Mouse (Mus musculus): Measurements from ENCODE around the gene Tax1bp1. TPM values are rescaled to one million over a fixed set of nuclear protein-coding genes. Genes with fewer than 3 reads are reported as not detected.

Gene Tax1bp1
- polyA plus RNA-seq, 1 experiment from 2014 or later: 234 TPM

DNA sequence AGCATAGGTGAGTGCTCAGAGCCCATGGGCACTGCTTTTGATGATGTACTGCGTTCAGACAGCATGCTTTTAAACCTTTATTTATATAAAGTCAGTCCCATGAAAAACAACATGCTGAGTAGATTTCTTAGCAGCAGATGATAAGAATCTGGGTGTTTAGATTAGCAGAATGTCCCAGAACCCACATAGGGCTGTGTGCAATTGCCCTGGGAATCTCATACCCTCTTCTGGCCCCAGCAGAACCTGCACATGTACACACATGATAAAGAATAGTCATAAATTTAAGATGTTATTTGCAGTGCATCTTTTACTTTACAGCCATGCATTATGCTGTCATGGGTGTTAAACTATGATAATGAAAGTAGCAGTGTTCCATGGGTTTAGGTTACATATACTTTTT, 57.3 kb downstream of the Tax1bp1 start:
- DNase-seq (ENCODE audit: low spot score) (no peak), ATAC-seq (no peak)
- H3K4me2 ChIP-seq (replicated peaks; ENCODE audit: low read depth, low read length): no peak overlapping the region
- TF ChIP-seq CTCF (IDR thresholded peaks at IDR 0.05) (no peak), EP300 (IDR thresholded peaks at IDR 0.05) (no peak)
- WGBS: 61% methylated on average over 1 of the region's 1 CpGs
- H3K4me3 ChIP-seq (ENCODE audit: low read depth, low read length): no peak overlapping the region
- H3K27ac ChIP-seq (ENCODE audit: low read length): no peak overlapping the region
- H3K9me3 ChIP-seq (ENCODE audit: low read length): no peaks in the 10 kb centered on the region
- H3K27me3 ChIP-seq (replicated peaks; ENCODE audit: insufficient read depth, low read length): no peaks in the 10 kb centered on the region
- H3K36me3 ChIP-seq (ENCODE audit: insufficient read depth, low read length): peaks cover 29% of the 10 kb centered on the region
- H3K4me1 ChIP-seq (ENCODE audit: insufficient read depth, low read depth, low read length): no peaks in the 10 kb centered on the region
- H3K9ac ChIP-seq (replicated peaks; ENCODE audit: low read depth): no peak overlapping the region

DNA sequence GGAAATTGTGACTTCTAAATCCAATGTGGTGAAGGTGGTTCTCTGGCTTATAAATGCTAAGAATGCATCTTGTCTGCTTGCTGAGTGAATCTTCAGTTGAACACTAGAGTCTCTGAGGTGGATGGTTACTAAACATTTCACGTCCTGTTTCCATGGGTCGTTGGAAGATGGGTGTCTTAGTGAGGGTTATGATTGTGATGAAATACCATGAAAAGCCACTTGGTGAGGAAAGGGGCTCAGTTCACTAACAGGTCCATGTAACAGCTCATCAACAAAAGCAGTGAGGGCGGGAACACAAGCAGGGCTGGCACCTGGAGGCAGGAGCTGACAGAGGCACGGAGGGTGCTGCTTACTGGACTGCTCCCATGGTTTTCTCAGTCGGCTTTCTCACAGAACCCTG, 59.6 kb downstream of the Tax1bp1 start:
- Histone ChIP-seq H3K4me1 (ENCODE audit: insufficient read depth, low read depth, low read length) (no peaks in the 10 kb centered on the region), H3K4me3 (ENCODE audit: low read depth, low read length) (no peak overlapping the region), H3K27me3 (replicated peaks; ENCODE audit: insufficient read depth, low read length) (no peaks in the 10 kb centered on the region), H3K27ac (ENCODE audit: low read length) (no peak overlapping the region), H3K9me3 (ENCODE audit: low read length) (no peaks in the 10 kb centered on the region), H3K36me3 (ENCODE audit: insufficient read depth, low read length) (peaks cover 14% of the 10 kb centered on the region; the same call in 1 of the 2 replicates), H3K4me2 (replicated peaks; ENCODE audit: low read depth, low read length) (no peak overlapping the region), H3K9ac (replicated peaks; ENCODE audit: low read depth) (no peak overlapping the region)
- DNase-seq (ENCODE audit: low spot score): no peak
- TF ChIP-seq EP300 (IDR thresholded peaks at IDR 0.05) (no peak), CTCF (IDR thresholded peaks at IDR 0.05) (no peak)
- 68% methylated on average over 5 of the region's 5 CpGs for WGBS
- no peak for ATAC-seq

DNA sequence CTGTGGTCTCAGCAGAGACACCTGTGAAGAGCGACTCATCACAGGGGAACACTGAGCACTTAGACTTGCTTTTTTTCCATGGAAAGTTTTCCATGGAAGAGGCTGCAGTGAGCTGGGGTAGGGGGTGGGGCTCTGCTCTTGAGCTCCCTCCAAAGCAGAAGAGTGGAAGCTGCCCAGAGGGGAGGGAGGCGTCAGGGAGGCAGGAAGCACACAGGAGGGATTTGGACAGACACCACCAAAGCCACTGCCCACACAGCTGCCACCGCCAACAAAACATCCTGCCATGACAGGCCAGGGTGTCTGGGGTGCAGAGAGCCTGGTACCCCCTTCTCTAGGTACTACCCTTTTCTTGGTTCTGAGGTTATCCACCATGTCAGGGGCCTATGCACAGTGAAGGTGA, 61.8 kb downstream of the Tax1bp1 start:
- TF ChIP-seq EP300 (IDR thresholded peaks at IDR 0.05): no peak
- TF ChIP-seq CTCF (IDR thresholded peaks at IDR 0.05): peak; percentile 17; the same call in 1 of the 2 replicates
- no peaks in the 10 kb centered on the region for H3K27me3 ChIP-seq (replicated peaks; ENCODE audit: insufficient read depth, low read length)
- WGBS: 70% methylated on average over 3 of the region's 3 CpGs
- ATAC-seq: peak; percentile 52; the same call in 1 of the 2 replicates
- H3K4me3 ChIP-seq (ENCODE audit: low read depth, low read length): no peak overlapping the region
- H3K9ac ChIP-seq (replicated peaks; ENCODE audit: low read depth): no peak overlapping the region
- peak; percentile 37 for DNase-seq (ENCODE audit: low spot score)
- H3K4me2 ChIP-seq (replicated peaks; ENCODE audit: low read depth, low read length): no peak overlapping the region
- H3K27ac ChIP-seq (ENCODE audit: low read length): no peak overlapping the region
- 0 out of 2 replicates have a peak, but pooled peaks cover under 1% of the 10 kb centered on the region for H3K36me3 ChIP-seq (ENCODE audit: insufficient read depth, low read length)
- no peaks in the 10 kb centered on the region for H3K4me1 ChIP-seq (ENCODE audit: insufficient read depth, low read depth, low read length)
- no peaks in the 10 kb centered on the region for H3K9me3 ChIP-seq (ENCODE audit: low read length)

DNA sequence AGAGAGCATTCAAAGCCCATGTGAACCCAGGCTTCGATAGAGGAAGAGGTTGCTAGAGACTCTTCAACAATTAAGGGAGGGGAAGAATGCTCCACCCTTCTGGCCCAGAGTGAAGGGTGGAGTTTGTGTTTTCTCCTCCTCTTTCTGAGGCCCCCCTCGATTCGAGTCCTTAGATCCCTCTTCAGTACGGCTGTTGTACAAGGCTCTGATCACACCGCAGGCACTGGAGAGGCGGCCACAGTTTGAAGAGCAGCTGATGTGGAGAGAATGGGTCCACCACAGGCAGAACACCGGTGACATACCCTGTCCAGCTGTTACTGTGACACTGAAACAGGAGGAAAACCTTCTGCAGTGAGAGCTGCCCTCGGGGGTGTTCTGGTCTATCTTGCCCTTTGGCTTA, 62.4 kb downstream of the Tax1bp1 start:
- H3K4me2 ChIP-seq (replicated peaks; ENCODE audit: low read depth, low read length): no peak overlapping the region
- H3K9ac ChIP-seq (replicated peaks; ENCODE audit: low read depth): no peak overlapping the region
- no peak for ATAC-seq
- DNase-seq (ENCODE audit: low spot score): no peak
- no peak for TF ChIP-seq CTCF (IDR thresholded peaks at IDR 0.05)
- TF ChIP-seq EP300 (IDR thresholded peaks at IDR 0.05): no peak
- no peaks in the 10 kb centered on the region for H3K36me3 ChIP-seq (ENCODE audit: insufficient read depth, low read length)
- no peak overlapping the region for H3K27ac ChIP-seq (ENCODE audit: low read length)
- WGBS: 66% methylated on average over 8 of the region's 8 CpGs
- no peak overlapping the region for H3K4me3 ChIP-seq (ENCODE audit: low read depth, low read length)
- no peaks in the 10 kb centered on the region for H3K27me3 ChIP-seq (replicated peaks; ENCODE audit: insufficient read depth, low read length)
- no peaks in the 10 kb centered on the region for H3K4me1 ChIP-seq (ENCODE audit: insufficient read depth, low read depth, low read length)
- H3K9me3 ChIP-seq (ENCODE audit: low read length): no peaks in the 10 kb centered on the region

DNA sequence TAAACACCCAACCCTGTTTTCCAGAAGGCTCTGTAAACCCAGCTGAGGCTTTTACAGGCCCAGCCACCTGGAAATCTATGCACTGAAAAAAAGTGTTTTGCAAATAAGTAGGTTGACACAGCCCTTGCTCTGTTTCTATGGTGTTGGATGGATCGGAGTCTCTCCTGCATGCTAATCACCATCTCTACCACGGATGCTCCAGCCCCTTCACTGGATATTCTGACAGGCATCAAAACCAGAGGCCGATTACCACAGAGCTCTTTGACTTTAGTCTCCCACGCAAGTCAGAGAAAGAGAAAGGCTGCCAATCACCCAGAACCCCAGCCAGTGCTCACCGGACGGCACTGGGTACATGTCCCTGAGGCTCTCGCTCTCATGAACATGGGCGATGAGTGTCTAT, 63.5 kb downstream of the Tax1bp1 start:
- ATAC-seq (no peak), DNase-seq (ENCODE audit: low spot score) (no peak)
- Histone ChIP-seq H3K4me3 (ENCODE audit: low read depth, low read length) (no peak overlapping the region), H3K27ac (ENCODE audit: low read length) (no peak overlapping the region), H3K9me3 (ENCODE audit: low read length) (no peaks in the 10 kb centered on the region), H3K4me2 (replicated peaks; ENCODE audit: low read depth, low read length) (no peak overlapping the region), H3K4me1 (ENCODE audit: insufficient read depth, low read depth, low read length) (no peaks in the 10 kb centered on the region), H3K27me3 (replicated peaks; ENCODE audit: insufficient read depth, low read length) (no peaks in the 10 kb centered on the region), H3K9ac (replicated peaks; ENCODE audit: low read depth) (no peak overlapping the region), H3K36me3 (ENCODE audit: insufficient read depth, low read length) (no peaks in the 10 kb centered on the region)
- 91% methylated on average over 8 of the region's 8 CpGs for WGBS
- TF ChIP-seq EP300 (IDR thresholded peaks at IDR 0.05) (no peak), CTCF (IDR thresholded peaks at IDR 0.05) (no peak)

DNA sequence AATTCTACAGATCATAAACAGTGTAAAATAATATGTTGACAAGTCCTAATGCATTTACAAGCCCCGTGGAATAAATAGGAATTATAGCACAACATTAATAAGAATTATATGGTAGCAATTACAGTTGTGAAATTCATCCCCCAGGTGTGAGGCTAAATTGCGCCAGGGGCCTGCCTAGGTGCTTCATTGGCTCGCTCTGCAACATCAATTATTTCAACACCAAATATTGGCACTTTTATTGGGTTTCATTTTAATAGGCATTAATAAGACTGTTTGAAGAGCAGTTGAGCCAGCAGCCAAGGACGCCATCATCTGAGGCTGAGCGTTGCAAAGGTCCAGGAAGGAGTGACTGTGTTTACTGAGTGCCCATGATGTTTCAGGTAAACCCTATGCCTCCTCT, 65.0 kb downstream of the Tax1bp1 start:
- H3K27ac ChIP-seq (ENCODE audit: low read length): no peak overlapping the region
- no peaks in the 10 kb centered on the region for H3K27me3 ChIP-seq (replicated peaks; ENCODE audit: insufficient read depth, low read length)
- DNase-seq (ENCODE audit: low spot score) (no peak), ATAC-seq (no peak)
- no peaks in the 10 kb centered on the region for H3K4me1 ChIP-seq (ENCODE audit: insufficient read depth, low read depth, low read length)
- no peaks in the 10 kb centered on the region for H3K36me3 ChIP-seq (ENCODE audit: insufficient read depth, low read length)
- 84% methylated on average over 5 of the region's 5 CpGs for whole genome bisulfite sequencing
- H3K9ac ChIP-seq (replicated peaks; ENCODE audit: low read depth): no peak overlapping the region
- no peak overlapping the region for H3K4me2 ChIP-seq (replicated peaks; ENCODE audit: low read depth, low read length)
- H3K4me3 ChIP-seq (ENCODE audit: low read depth, low read length): no peak overlapping the region
- no peaks in the 10 kb centered on the region for H3K9me3 ChIP-seq (ENCODE audit: low read length)
- TF ChIP-seq EP300 (IDR thresholded peaks at IDR 0.05) (no peak), CTCF (IDR thresholded peaks at IDR 0.05) (no peak)

DNA sequence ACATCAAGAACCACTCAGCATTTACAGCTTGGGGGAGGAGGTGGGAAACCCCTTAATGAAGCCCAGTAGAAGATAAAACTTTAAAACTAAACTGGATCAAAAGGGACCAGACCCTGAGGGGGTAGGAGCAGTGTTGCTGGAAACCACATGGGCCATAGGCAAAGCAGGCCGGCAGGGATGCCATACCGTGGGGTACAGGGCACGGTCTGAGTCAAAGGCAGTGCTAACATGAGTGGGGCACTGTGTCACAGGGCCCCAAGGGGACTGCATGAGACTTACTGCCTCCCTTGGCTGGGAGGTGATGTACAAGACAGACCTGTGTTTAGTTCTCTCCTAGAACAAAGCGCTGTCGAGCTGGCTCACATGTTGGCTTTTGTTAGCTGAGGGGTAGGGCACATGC, 66.0 kb downstream of the Tax1bp1 start:
- H3K4me1 ChIP-seq (ENCODE audit: insufficient read depth, low read depth, low read length): no peaks in the 10 kb centered on the region
- 84% methylated on average over 5 of the region's 5 CpGs for WGBS
- H3K9me3 ChIP-seq (ENCODE audit: low read length): no peaks in the 10 kb centered on the region
- no peak for TF ChIP-seq EP300 (IDR thresholded peaks at IDR 0.05)
- no peak for TF ChIP-seq CTCF (IDR thresholded peaks at IDR 0.05)
- H3K36me3 ChIP-seq (ENCODE audit: insufficient read depth, low read length): no peaks in the 10 kb centered on the region
- ATAC-seq (no peak), DNase-seq (ENCODE audit: low spot score) (no peak)
- H3K4me3 ChIP-seq (ENCODE audit: low read depth, low read length): no peak overlapping the region
- H3K27ac ChIP-seq (ENCODE audit: low read length): no peak overlapping the region
- no peaks in the 10 kb centered on the region for H3K27me3 ChIP-seq (replicated peaks; ENCODE audit: insufficient read depth, low read length)
- H3K9ac ChIP-seq (replicated peaks; ENCODE audit: low read depth): no peak overlapping the region
- no peak overlapping the region for H3K4me2 ChIP-seq (replicated peaks; ENCODE audit: low read depth, low read length)
